Mouse (Mus musculus) kidney, embryonic 15.5 days (tissue): Measurements from ENCODE around the gene Rpl23. TPM values are rescaled to one million over a fixed set of nuclear protein-coding genes. Genes with fewer than 3 reads are reported as not detected.

Experiments used
- ATAC-seq: fragments of 200-750 bp; cut with Nextera tagmentation; replicated peaks from 2 replicates; pipeline ENCODE4 v1.8.0; 2017; ENCODE audit warnings: moderate TSS enrichment; ENCODE audit not compliant: low FRiP score
- H3K27ac ChIP-seq: fragments of 300-500 bp; sonication (generic); 2 replicates; pipeline ENCODE4 v1.5.1; 2015; ENCODE audit warnings: mild to moderate bottlenecking, inconsistent platforms
- H3K27me3 ChIP-seq: fragments of 300-500 bp; sonication (generic); 2 replicates; pipeline ENCODE4 v1.6.1; 2015; ENCODE audit warnings: inconsistent platforms
- H3K36me3 ChIP-seq: fragments of 300-500 bp; sonication (generic); 2 replicates; pipeline ENCODE4 v1.6.1; 2015; ENCODE audit warnings: inconsistent platforms
- H3K4me1 ChIP-seq: fragments of 300-500 bp; sonication (generic); 2 replicates; pipeline ENCODE4 v1.6.1; 2015; ENCODE audit warnings: inconsistent platforms
- H3K4me2 ChIP-seq: fragments of 300-500 bp; sonication (generic); 2 replicates; pipeline ENCODE4 v1.6.1; 2015; ENCODE audit warnings: moderate library complexity, mild to moderate bottlenecking, inconsistent platforms
- H3K4me3 ChIP-seq: fragments of 300-500 bp; sonication (generic); replicated peaks from 2 replicates; pipeline ENCODE4 v1.5.1; 2015; ENCODE audit warnings: mild to moderate bottlenecking, inconsistent platforms
- H3K9ac ChIP-seq: fragments of 300-500 bp; sonication (generic); 2 replicates; pipeline ENCODE4 v1.6.1; 2015; ENCODE audit warnings: mild to moderate bottlenecking, inconsistent platforms
- H3K9me3 ChIP-seq: fragments of 300-500 bp; sonication (generic); replicated peaks from 2 replicates; pipeline ENCODE4 v1.6.1; 2016; ENCODE audit warnings: inconsistent platforms
- WGBS: fragments of 180-500 bp; shearing (Covaris S2); methylation state at CpG from one replicate; pipeline ENCODE4 v1.1.7; 2015; ENCODE audit warnings: mixed read lengths; 5-methylcytosine and 5-hydroxymethylcytosine counted together
- microRNA-seq: library from miRNA; unstranded; fragments of <30 nt; microRNA quantifications from one replicate; pipeline ENCODE4, GENCODE M21; 2016
- polyA plus RNA-seq: library from polyadenylated mRNA; unstranded; fragments of >200 nt; fragmentation: Nextera tagmentation; extraction: Ambion mirVana; gene quantifications from 2 replicates; pipeline ENCODE4 v1.2.1, GENCODE M21; 2015

Rpl23 gene
- polyA plus RNA-seq, 1 experiment from 2014 or later: 565 TPM

DNA sequence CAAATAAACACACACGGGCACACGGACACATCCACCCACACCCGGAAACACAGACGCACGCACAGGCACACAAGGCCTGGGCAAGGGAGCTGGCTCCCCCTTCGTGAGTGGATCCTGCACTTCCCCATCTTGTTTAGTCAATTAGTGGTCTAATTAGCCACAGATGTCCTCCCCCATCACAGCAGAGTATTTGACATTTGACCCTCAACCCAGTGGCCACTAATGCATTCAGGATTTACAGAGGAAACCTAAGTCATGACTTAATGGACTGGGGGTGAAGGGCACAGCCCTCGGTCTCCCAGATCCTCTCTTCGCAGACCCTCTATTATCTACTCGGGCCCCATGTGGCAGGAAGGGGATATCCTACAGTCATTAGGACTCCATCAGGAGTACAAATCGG lies 48.5 kb downstream of the Rpl23 start:
- H3K27ac ChIP-seq: 0 out of 2 replicates have a peak overlapping the region, but pooled peaks have one; percentile 14
- H3K9me3 ChIP-seq: no peaks in the 10 kb centered on the region
- 17% methylated on average over 10 of the region's 10 CpGs for WGBS
- no peak overlapping the region for H3K4me2 ChIP-seq
- ATAC-seq: no peak
- H3K9ac ChIP-seq: no peak overlapping the region
- no peak overlapping the region for H3K4me3 ChIP-seq
- H3K4me1 ChIP-seq: peaks cover 10% of the 10 kb centered on the region
- H3K27me3 ChIP-seq: no peaks in the 10 kb centered on the region
- H3K36me3 ChIP-seq: peaks cover 38% of the 10 kb centered on the region

DNA sequence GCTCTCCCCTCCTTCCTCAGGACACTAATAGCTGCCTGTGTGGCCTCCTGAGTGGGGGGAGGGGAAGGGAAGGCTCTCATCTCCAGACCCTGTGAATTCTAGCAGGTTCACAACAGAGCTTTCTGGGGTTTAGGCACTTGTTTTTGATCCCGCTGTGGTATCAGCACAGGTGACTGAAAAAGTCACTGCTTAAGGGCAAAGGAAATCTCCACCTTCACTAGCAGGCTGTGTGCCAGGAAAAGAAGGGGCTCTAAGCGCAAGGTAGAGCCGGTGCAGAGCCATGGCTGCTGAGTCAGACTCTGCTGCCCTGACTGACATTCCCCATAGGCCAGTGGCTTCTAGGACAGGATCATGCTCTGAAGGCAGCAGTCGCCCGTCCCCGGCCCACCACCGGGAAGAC lies 53.5 kb downstream of the Rpl23 start:
- ATAC-seq: no peak
- Histone ChIP-seq H3K9me3 (no peaks in the 10 kb centered on the region), H3K4me1 (peaks cover 4% of the 10 kb centered on the region), H3K4me3 (no peak overlapping the region), H3K9ac (no peak overlapping the region), H3K27ac (no peak overlapping the region), H3K36me3 (peaks cover 86% of the 10 kb centered on the region), H3K27me3 (no peaks in the 10 kb centered on the region), H3K4me2 (no peak overlapping the region)
- 76% methylated on average over 7 of the region's 7 CpGs for WGBS

DNA sequence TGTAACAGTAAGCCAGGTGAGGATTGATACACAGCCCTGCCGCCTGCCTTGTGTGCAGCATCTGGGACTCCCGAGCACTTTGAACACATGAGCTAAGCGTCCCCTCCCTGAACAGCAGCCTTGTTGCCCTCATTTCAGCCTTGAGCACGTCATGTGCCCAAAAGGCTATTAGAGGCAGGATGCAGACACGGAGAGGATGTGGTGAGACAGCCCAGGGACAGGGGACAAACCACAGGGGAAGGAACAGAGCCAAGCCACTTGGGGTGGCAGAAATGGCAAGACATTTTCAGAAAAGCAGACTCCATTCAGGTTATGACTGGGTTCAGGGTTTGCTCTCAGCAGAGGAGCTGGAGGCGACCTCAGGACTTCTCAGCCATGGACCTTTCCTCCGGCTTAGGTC lies 53.9 kb downstream of the Rpl23 start:
- Histone ChIP-seq H3K4me2 (no peak overlapping the region), H3K27ac (no peak overlapping the region), H3K9ac (no peak overlapping the region), H3K4me3 (no peak overlapping the region), H3K4me1 (peaks cover 5% of the 10 kb centered on the region; the same call in 1 of the 2 replicates), H3K9me3 (no peaks in the 10 kb centered on the region), H3K27me3 (no peaks in the 10 kb centered on the region), H3K36me3 (peaks cover 90% of the 10 kb centered on the region)
- ATAC-seq: no peak
- WGBS: 62% methylated on average over 7 of the region's 7 CpGs

Small RNA genes within 50 kb of the gene (microRNA-seq; reads per million reads assigned to microRNA genes)
- not detected for gene Mir8102

Other genes starting within 250 kb of the Rpl23 start
- gene Srcin1, start 206.3 kb downstream of the Rpl23 start, polyA plus RNA-seq: 0.83 and 0.85 TPM in 2 replicates
- 4.3 and 5.1 TPM in 2 replicates for gene Epop, start 152.7 kb downstream of the Rpl23 start, polyA plus RNA-seq
- 2.8 and 3.9 TPM in 2 replicates for gene Mllt6, start 119.0 kb downstream of the Rpl23 start, polyA plus RNA-seq
- gene Cisd3, start 96.6 kb downstream of the Rpl23 start, polyA plus RNA-seq: 41.2 and 42.7 TPM in 2 replicates
- gene Pcgf2, start 81.9 kb downstream of the Rpl23 start, polyA plus RNA-seq: 13.2 and 16.6 TPM in 2 replicates
- 475 and 488 TPM in 2 replicates for gene Psmb3, start 79.0 kb downstream of the Rpl23 start, polyA plus RNA-seq
- 1.8 and 1.9 TPM in 2 replicates for gene Pip4k2b, start 37.7 kb downstream of the Rpl23 start, polyA plus RNA-seq
- 19.2 and 19.5 TPM in 2 replicates for gene Cwc25, start 15.9 kb downstream of the Rpl23 start, polyA plus RNA-seq
- gene 1700001P01Rik, start 6.5 kb downstream of the Rpl23 start, polyA plus RNA-seq: 0.62 and 0.67 TPM in 2 replicates
- 104 and 108 TPM in 2 replicates for gene Lasp1, start 16.6 kb upstream of the Rpl23 start, polyA plus RNA-seq
- 7.4 and 7.5 TPM in 2 replicates for gene B230217C12Rik, start 58.3 kb upstream of the Rpl23 start, polyA plus RNA-seq
- gene Fbxo47, start 101.7 kb upstream of the Rpl23 start, polyA plus RNA-seq: 0.48 and 0.73 TPM in 2 replicates
- gene Plxdc1, start 204.0 kb upstream of the Rpl23 start, polyA plus RNA-seq: 1.7 and 2.0 TPM in 2 replicates
- 9.9 and 10.1 TPM in 2 replicates for gene Arl5c, start 213.7 kb upstream of the Rpl23 start, polyA plus RNA-seq
- 14.6 and 15.2 TPM in 2 replicates for gene Cacnb1, start 240.6 kb upstream of the Rpl23 start, polyA plus RNA-seq
- 1,072 and 1,152 TPM in 2 replicates for gene Rpl19, start 244.3 kb upstream of the Rpl23 start, polyA plus RNA-seq